Mouse (Mus musculus) left cerebral cortex, adult 9 months (tissue): Measurements from ENCODE around the gene Mbd6.
A peak's percentile ranks its signal among the peaks of the same experiment; 100 is the strongest.
"Not testable (repeated sequence)": the region's sequence is repeated elsewhere in the genome, so short reads cannot be mapped to it uniquely, and the experiment has no call there.

Experiments
- DNase-seq, 2 experiments: peaks; one replicate each; pipeline ENCODE4 v3.0.0; 2022; ENCODE audit warnings: low spot score in 2 of 2

Gene Mbd6

GRCm38 (mm10) chr10:127288800-127289572 lies at the start of gene Mbd6:
Gene Mbd6, minus strand, starts transcription at chr10:127289018.
- DNase-seq: peak; percentile 74 to 82

GRCm38 (mm10) chr10:127337536-127338099 lies 48.8 kb upstream of the Mbd6 start:
- no peak for DNase-seq

- DNase-seq: no peak
These were observed 48.1 kb upstream of the Mbd6 start for GRCm38 (mm10) chr10:127336952-127337351.

GRCm38 (mm10) chr10:127335271-127335670 lies 46.5 kb upstream of the Mbd6 start:
- DNase-seq: no peak

- DNase-seq: no peak
These were observed 44.3 kb upstream of the Mbd6 start for GRCm38 (mm10) chr10:127333152-127333551.

- DNase-seq: no peak
These were observed 43.5 kb upstream of the Mbd6 start for GRCm38 (mm10) chr10:127332211-127332874.

- no peak for DNase-seq
These were observed 41.4 kb upstream of the Mbd6 start for GRCm38 (mm10) chr10:127330212-127330611.

GRCm38 (mm10) chr10:127327461-127328145 lies 38.8 kb upstream of the Mbd6 start:
- no peak for DNase-seq

GRCm38 (mm10) chr10:127326828-127327227 lies 38.0 kb upstream of the Mbd6 start:
- no peak for DNase-seq

- no peak for DNase-seq
These were observed 37.4 kb upstream of the Mbd6 start for GRCm38 (mm10) chr10:127326017-127326801.

- DNase-seq: no peak
These were observed 36.7 kb upstream of the Mbd6 start for GRCm38 (mm10) chr10:127325454-127326016.

GRCm38 (mm10) chr10:127324495-127324894 lies 35.7 kb upstream of the Mbd6 start:
- DNase-seq: no peak

GRCm38 (mm10) chr10:127323131-127323855 lies 34.5 kb upstream of the Mbd6 start:
- DNase-seq: no peak

- DNase-seq: no peak
These were observed 33.9 kb upstream of the Mbd6 start for GRCm38 (mm10) chr10:127322669-127323068.

- DNase-seq: no peak
These were observed 33.4 kb upstream of the Mbd6 start for GRCm38 (mm10) chr10:127322178-127322577.

- no peak for DNase-seq
These were observed 32.8 kb upstream of the Mbd6 start, which contains the start of gene Arhgap9 for GRCm38 (mm10) chr10:127321621-127322020. Gene Arhgap9, plus strand, starts transcription at chr10:127321964.

GRCm38 (mm10) chr10:127319969-127320368 lies 31.2 kb upstream of the Mbd6 start:
- DNase-seq: no peak

- no peak for DNase-seq
These were observed 29.2 kb upstream of the Mbd6 start for GRCm38 (mm10) chr10:127318009-127318408.

- no peak for DNase-seq
These were observed 28.5 kb upstream of the Mbd6 start for GRCm38 (mm10) chr10:127317277-127317676.

- not testable (repeated sequence) for DNase-seq
These were observed 26.1 kb upstream of the Mbd6 start for GRCm38 (mm10) chr10:127314950-127315349.
